Mouse (Mus musculus): ENCODE data around the gene Dkk2. TPM values are rescaled to one million over a fixed set of nuclear protein-coding genes. Genes with fewer than 3 reads are reported as not detected.
A peak's percentile ranks its signal among the peaks of the same experiment; 100 is the strongest.

Gene Dkk2
- polyA plus RNA-seq, 1 experiment: 0.82 TPM

GRCm38 (mm10) chr3:132125227-132125740 is 40.2 kb downstream of the Dkk2 start:
- DNase-seq (ENCODE audit: low read depth): no peak

- DNase-seq (ENCODE audit: low read depth): no peak
Measured at GRCm38 (mm10) chr3:132129730-132130274, 44.7 kb downstream of the Dkk2 start.

- DNase-seq (ENCODE audit: low read depth): no peak
Measured at GRCm38 (mm10) chr3:132130781-132131180, 45.7 kb downstream of the Dkk2 start.

GRCm38 (mm10) chr3:132131939-132132338 is 46.8 kb downstream of the Dkk2 start:
- DNase-seq (ENCODE audit: low read depth): no peak

- no peak for DNase-seq (ENCODE audit: low read depth)
Measured at GRCm38 (mm10) chr3:132134502-132134901, 49.4 kb downstream of the Dkk2 start.

- DNase-seq (ENCODE audit: low read depth): no peak
Measured at GRCm38 (mm10) chr3:132137802-132138378, 52.8 kb downstream of the Dkk2 start.

GRCm38 (mm10) chr3:132141031-132141430 is 55.9 kb downstream of the Dkk2 start:
- no peak for DNase-seq (ENCODE audit: low read depth)

- no peak for DNase-seq (ENCODE audit: low read depth)
Measured at GRCm38 (mm10) chr3:132149446-132150025, 64.4 kb downstream of the Dkk2 start.

- no peak for DNase-seq (ENCODE audit: low read depth)
Measured at GRCm38 (mm10) chr3:132158817-132159216, 73.7 kb downstream of the Dkk2 start.

- DNase-seq (ENCODE audit: low read depth): peak; percentile 6
Measured at GRCm38 (mm10) chr3:132168911-132169310, 83.8 kb downstream of the Dkk2 start.

GRCm38 (mm10) chr3:132186888-132187552 is 101.9 kb downstream of the Dkk2 start:
- no peak for DNase-seq (ENCODE audit: low read depth)

- no peak for DNase-seq (ENCODE audit: low read depth)
Measured at GRCm38 (mm10) chr3:132201950-132202349, 116.9 kb downstream of the Dkk2 start.

- DNase-seq (ENCODE audit: low read depth): no peak
Measured at GRCm38 (mm10) chr3:132202665-132203064, 117.6 kb downstream of the Dkk2 start.

GRCm38 (mm10) chr3:132207469-132207868 is 122.4 kb downstream of the Dkk2 start:
- no peak for DNase-seq (ENCODE audit: low read depth)

GRCm38 (mm10) chr3:132211260-132211659 is 126.2 kb downstream of the Dkk2 start:
- no peak for DNase-seq (ENCODE audit: low read depth)

GRCm38 (mm10) chr3:132219977-132220487 is 134.9 kb downstream of the Dkk2 start:
- no peak for DNase-seq (ENCODE audit: low read depth)

- no peak for DNase-seq (ENCODE audit: low read depth)
Measured at GRCm38 (mm10) chr3:132227622-132228021, 142.5 kb downstream of the Dkk2 start.

All from gonadal fat pad, adult 2 months (tissue).